Mouse (Mus musculus) heart, embryonic 14.5 days (tissue): ENCODE results near the gene Rad23a. TPM values are rescaled to one million over a fixed set of nuclear protein-coding genes. Genes with fewer than 3 reads are reported as not detected.

Experiments
- ATAC-seq: fragments of 200-750 bp; cut with Nextera tagmentation; 2 replicates; pipeline ENCODE4 v1.8.0; 2017; ENCODE audit warnings: low read depth, moderate TSS enrichment; ENCODE audit not compliant: insufficient number of reproducible peaks, insufficient read depth, low FRiP score
- H3K27ac ChIP-seq, 2 experiments: fragments of 200-500 bp in 1 of 2; fragments of 300-500 bp in 1 of 2; sonication (generic) in 1 of 2; replicated peaks in 1 of 2; 2 replicates each; pipeline ENCODE4 v1.5.1; 2012 to 2014; ENCODE audit warnings: low read depth in 2 of 2, low read length in 2 of 2, control low read depth in 1 of 2, mild to moderate bottlenecking in 1 of 2, mixed read lengths in 1 of 2; ENCODE audit not compliant: control insufficient read depth in 1 of 2, insufficient read depth in 1 of 2
- H3K27me3 ChIP-seq: fragments of 300-500 bp; sonication (generic); 2 replicates; pipeline ENCODE4 v1.6.1; 2014; ENCODE audit warnings: mild to moderate bottlenecking, low read length, control low read depth; ENCODE audit not compliant: control insufficient read depth, insufficient read depth
- H3K36me3 ChIP-seq: fragments of 300-500 bp; sonication (generic); 2 replicates; pipeline ENCODE4 v1.6.1; 2014; ENCODE audit warnings: mild to moderate bottlenecking, control low read depth, low read length, mixed read lengths; ENCODE audit not compliant: control insufficient read depth, insufficient read depth
- H3K4me1 ChIP-seq, 2 experiments: fragments of 200-500 bp in 1 of 2; fragments of 300-500 bp in 1 of 2; sonication (generic) in 1 of 2; 2 replicates each; pipeline ENCODE4 v1.6.1; 2012 to 2014; ENCODE audit warnings: low read length in 2 of 2, control low read depth in 1 of 2, mixed read lengths in 1 of 2; ENCODE audit not compliant: control insufficient read depth in 2 of 2, insufficient read depth in 2 of 2
- H3K4me2 ChIP-seq: fragments of 300-500 bp; sonication (generic); 2 replicates; pipeline ENCODE4 v1.6.1; 2014; ENCODE audit warnings: mild to moderate bottlenecking, low read length
- H3K4me3 ChIP-seq, 2 experiments: fragments of 200-500 bp in 1 of 2; fragments of 300-500 bp in 1 of 2; sonication (generic) in 1 of 2; 2 replicates each; pipeline ENCODE4 v1.5.1; 2012 to 2014; ENCODE audit warnings: low read length in 2 of 2, mild to moderate bottlenecking in 2 of 2, control low read depth in 1 of 2, low read depth in 1 of 2, moderate library complexity in 1 of 2; ENCODE audit not compliant: control insufficient read depth in 1 of 2, insufficient read depth in 1 of 2
- H3K9ac ChIP-seq: fragments of 300-500 bp; sonication (generic); 2 replicates; pipeline ENCODE4 v1.6.1; 2014; ENCODE audit warnings: mild to moderate bottlenecking, low read length
- H3K9me3 ChIP-seq: fragments of 300-500 bp; sonication (generic); 2 replicates; pipeline ENCODE4 v1.6.1; 2016; ENCODE audit warnings: low read length, control low read depth; ENCODE audit not compliant: control insufficient read depth
- WGBS: fragments of 180-500 bp; shearing (Covaris S2); extraction: QIAGEN DNeasy Blood & Tissue Kit; methylation state at CpG from one replicate; pipeline ENCODE4 v1.1.7; 2014; 5-methylcytosine and 5-hydroxymethylcytosine counted together
- polyA plus RNA-seq: library from polyadenylated mRNA; unstranded; fragments of >200 nt; fragmentation: Nextera tagmentation; extraction: Ambion mirVana; gene quantifications from 2 replicates; pipeline ENCODE4 v1.2.1, GENCODE M21; 2014

The Rad23a gene
- polyA plus RNA-seq, 1 experiment from 2014 or later, result 122 TPM

- peaks cover 0 to 11% of the 10 kb centered on the region in 2 experiments; a peak in 3 of 4 replicates for H3K4me1 ChIP-seq
- WGBS, result 69% methylated on average over 17 of the region's 17 CpGs
- no peak for ATAC-seq
- no peak overlapping the region for H3K9ac ChIP-seq
- H3K27me3 ChIP-seq, result peaks cover 12% of the 10 kb centered on the region
- H3K4me2 ChIP-seq, result no peak overlapping the region
- no peak overlapping the region for H3K27ac ChIP-seq
- no peak overlapping the region for H3K4me3 ChIP-seq
- no peaks in the 10 kb centered on the region for H3K9me3 ChIP-seq
- H3K36me3 ChIP-seq, result no peaks in the 10 kb centered on the region
These were observed 24.3 kb downstream of the Rad23a start for GRCm38 (mm10) chr8:84816117-84816516.

- H3K9ac ChIP-seq, result no peak overlapping the region; the same call in 1 of the 2 replicates
- H3K27me3 ChIP-seq, result peaks cover 13% of the 10 kb centered on the region
These were observed 24.9 kb downstream of the Rad23a start for GRCm38 (mm10) chr8:84815547-84815946.

GRCm38 (mm10) chr8:84814555-84815441, 25.7 kb downstream of the Rad23a start:
- Histone ChIP-seq H3K9ac (no peak overlapping the region; the same call in 1 of the 2 replicates), H3K27me3 (peaks cover 13% of the 10 kb centered on the region), H3K36me3 (no peaks in the 10 kb centered on the region), H3K4me3 (no peak overlapping the region), H3K4me1 (peaks cover 0 to 15% of the 10 kb centered on the region in 2 experiments; a peak in 3 of 4 replicates), H3K9me3 (no peaks in the 10 kb centered on the region), H3K27ac (no peak overlapping the region), H3K4me2 (no peak overlapping the region)
- no peak for ATAC-seq
- 37% methylated on average over 19 of the region's 19 CpGs for WGBS

More at GRCm38 (mm10) chr8:84815547-84815946, 24.9 kb downstream of the Rad23a start:
- Histone ChIP-seq H3K4me3 (no peak overlapping the region), H3K36me3 (no peaks in the 10 kb centered on the region), H3K9me3 (no peaks in the 10 kb centered on the region), H3K27ac (no peak overlapping the region), H3K4me1 (peaks cover 0 to 15% of the 10 kb centered on the region in 2 experiments; a peak in 3 of 4 replicates), H3K4me2 (no peak overlapping the region)
- peak; percentile 54; the same call in 1 of the 2 replicates for ATAC-seq
- 10% methylated on average over 9 of the region's 9 CpGs for WGBS

GRCm38 (mm10) chr8:84814240-84814554, 26.3 kb downstream of the Rad23a start:
- peaks cover 13% of the 10 kb centered on the region for H3K27me3 ChIP-seq

GRCm38 (mm10) chr8:84813830-84814229, 26.6 kb downstream of the Rad23a start:
- Histone ChIP-seq H3K4me1 (peaks cover 0 to 15% of the 10 kb centered on the region in 2 experiments; a peak in 3 of 4 replicates), H3K4me3 (no peak overlapping the region), H3K9ac (no peak overlapping the region), H3K9me3 (no peaks in the 10 kb centered on the region), H3K27me3 (peaks cover 13% of the 10 kb centered on the region), H3K27ac (no peak overlapping the region), H3K4me2 (no peak overlapping the region), H3K36me3 (no peaks in the 10 kb centered on the region)
- ATAC-seq, result no peak
- WGBS, result 46% methylated on average over 3 of the region's 3 CpGs

More at GRCm38 (mm10) chr8:84814240-84814554, 26.3 kb downstream of the Rad23a start:
- ATAC-seq, result no peak
- Histone ChIP-seq H3K27ac (no peak overlapping the region), H3K4me3 (no peak overlapping the region), H3K4me2 (no peak overlapping the region), H3K9me3 (no peaks in the 10 kb centered on the region), H3K9ac (no peak overlapping the region), H3K36me3 (no peaks in the 10 kb centered on the region), H3K4me1 (peaks cover 0 to 15% of the 10 kb centered on the region in 2 experiments; a peak in 3 of 4 replicates)
- 74% methylated on average over 11 of the region's 11 CpGs for WGBS

- Histone ChIP-seq H3K4me3 (no peak overlapping the region), H3K4me2 (no peak overlapping the region), H3K27ac (no peak overlapping the region), H3K9ac (no peak overlapping the region), H3K27me3 (peaks cover 13% of the 10 kb centered on the region), H3K4me1 (peaks cover 0 to 15% of the 10 kb centered on the region in 2 experiments; a peak in 3 of 4 replicates), H3K9me3 (no peaks in the 10 kb centered on the region), H3K36me3 (no peaks in the 10 kb centered on the region)
- ATAC-seq, result no peak
- WGBS, result under 1% methylated on average over 5 of the region's 5 CpGs
These were observed 27.4 kb downstream of the Rad23a start for GRCm38 (mm10) chr8:84813059-84813458.

GRCm38 (mm10) chr8:84811303-84811702, 29.2 kb downstream of the Rad23a start:
- peaks cover 13% of the 10 kb centered on the region for H3K27me3 ChIP-seq
- 25% methylated on average over 10 of the region's 10 CpGs for WGBS
- H3K4me3 ChIP-seq, result peak overlapping the region; percentile 18 to 37
- peak overlapping the region; percentile 71 for H3K4me2 ChIP-seq
- H3K9ac ChIP-seq, result peak overlapping the region; percentile 52; the same call in 1 of the 2 replicates
- H3K36me3 ChIP-seq, result no peaks in the 10 kb centered on the region
- no peaks in the 10 kb centered on the region for H3K9me3 ChIP-seq
- no peak for ATAC-seq
- H3K4me1 ChIP-seq, result peaks cover 0 to 15% of the 10 kb centered on the region in 2 experiments; a peak in 3 of 4 replicates
- H3K27ac ChIP-seq, result no peak overlapping the region
